Mouse (Mus musculus): ENCODE results near the gene Nbeal2. TPM values are rescaled to one million over a fixed set of nuclear protein-coding genes. Genes with fewer than 3 reads are reported as not detected.

The Nbeal2 gene
- total RNA-seq, 2 experiments from 2014 or later: 3.6 to 3.7 TPM

- DNase-seq (ENCODE audit: low spot score): peak; percentile 28
Observed at GRCm38 (mm10) chr9:110617081-110617480, 36.9 kb downstream of the Nbeal2 start.

- DNase-seq (ENCODE audit: low spot score): no peak
Observed at GRCm38 (mm10) chr9:110611471-110611870, 42.5 kb downstream of the Nbeal2 start.

GRCm38 (mm10) chr9:110583521-110583920 is 70.4 kb downstream of the Nbeal2 start:
- no peak for DNase-seq (ENCODE audit: low spot score)

DNA sequence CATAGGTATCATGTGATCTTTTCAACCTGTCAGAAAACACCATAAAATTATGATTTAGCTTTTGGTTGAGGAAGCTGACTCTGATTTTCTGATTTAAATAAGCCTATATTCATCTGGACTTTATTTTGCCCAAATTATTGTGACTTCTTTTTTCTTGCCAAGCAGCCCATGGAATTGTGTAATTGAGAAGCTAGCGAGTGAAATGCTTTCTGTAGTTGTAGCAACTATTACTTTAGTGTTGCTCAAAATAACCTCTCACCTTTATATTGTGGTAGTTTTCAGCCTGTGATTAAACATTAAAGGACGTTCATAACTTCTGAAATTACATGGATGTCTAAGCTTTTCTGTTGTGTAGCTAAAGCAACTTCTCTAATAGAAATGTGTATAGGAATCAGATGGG is 71.8 kb downstream of the Nbeal2 start:
- DNase-seq (ENCODE audit: low spot score): no peak

Small RNA genes within 50 kb of the gene (microRNA-seq; reads per million reads assigned to microRNA genes)
- gene Mir8107: not detected

Other genes starting within 250 kb of the Nbeal2 start
- 10 to 100 TPM in 1 of 2 experiments, 1 to 10 TPM in 1; 9.3 to 10.9 TPM for gene Ptpn23, start 245.9 kb downstream of the Nbeal2 start, total RNA-seq (2021)
- gene Ngp, start 234.4 kb downstream of the Nbeal2 start, total RNA-seq (2021): not detected
- 1 to 10 TPM; 7.0 to 7.7 TPM for gene Klhl18, start 177.5 kb downstream of the Nbeal2 start, total RNA-seq (2021)
- gene Kif9, start 177.2 kb downstream of the Nbeal2 start, total RNA-seq (2021): not detected
- 10 to 100 TPM; 25.8 to 26.9 TPM for gene Setd2, start 121.6 kb downstream of the Nbeal2 start, total RNA-seq (2021)
- gene Nradd, start 29.7 kb downstream of the Nbeal2 start, total RNA-seq (2021): under 1 TPM; 0.84 to 0.97 TPM
- gene Ccdc12, start 2.3 kb upstream of the Nbeal2 start, total RNA-seq (2021): 10 to 100 TPM; 42.4 to 45.8 TPM
- 100 to 1,000 TPM; 624 to 860 TPM for gene Myl3, start 87.7 kb upstream of the Nbeal2 start, total RNA-seq (2021)
- 1 to 10 TPM in 1 of 2 experiments, under 1 TPM in 1; 0.82 to 1.1 TPM for gene Pth1r, start 93.0 kb upstream of the Nbeal2 start, total RNA-seq (2021)
- not detected for gene Prss42, start 144.0 kb upstream of the Nbeal2 start, total RNA-seq (2021)
- not detected for gene Prss44, start 159.8 kb upstream of the Nbeal2 start, total RNA-seq (2021)
- gene Prss43, start 172.5 kb upstream of the Nbeal2 start, total RNA-seq (2021): not detected
- not detected for gene Prss45, start 180.4 kb upstream of the Nbeal2 start, total RNA-seq (2021)
- not detected for gene Prss46, start 190.3 kb upstream of the Nbeal2 start, total RNA-seq (2021)
- not detected for gene Prss50, start 203.8 kb upstream of the Nbeal2 start, total RNA-seq (2021)
- gene Als2cl, start 225.7 kb upstream of the Nbeal2 start, total RNA-seq (2021): 1 to 10 TPM; 4.2 to 4.7 TPM
- gene Tmie, start 226.0 kb upstream of the Nbeal2 start, total RNA-seq (2021): 1 to 10 TPM in 1 of 2 experiments, under 1 TPM in 1; 0.91 to 1.0 TPM

Measured in gastrocnemius, adult 18-20 months (tissue).